Mouse (Mus musculus) right cerebral cortex, adult 2 months (tissue): ENCODE measurements around the gene Rgs7bp.
"Not testable (repeated sequence)": the region's sequence is repeated elsewhere in the genome, so short reads cannot be mapped to it uniquely, and the experiment has no call there.

Source experiments
- DNase-seq, 2 experiments: peaks; one replicate each; pipeline ENCODE4 v3.0.0; 2021 to 2022; ENCODE audit warnings: low spot score in 2 of 2

Gene Rgs7bp

GRCm38 (mm10) chr13:104937759-104938158 lies 117.0 kb downstream of the Rgs7bp start:
- no peak for DNase-seq

GRCm38 (mm10) chr13:104936586-104936985 lies 118.1 kb downstream of the Rgs7bp start:
- DNase-seq = no peak

GRCm38 (mm10) chr13:104931635-104932532 lies 122.8 kb downstream of the Rgs7bp start:
- no peak for DNase-seq

- DNase-seq = no peak
These were observed 123.9 kb downstream of the Rgs7bp start for GRCm38 (mm10) chr13:104930814-104931213.

- DNase-seq = no peak
These were observed 136.1 kb downstream of the Rgs7bp start for GRCm38 (mm10) chr13:104918663-104919062.

- not testable (repeated sequence) for DNase-seq
These were observed 138.0 kb downstream of the Rgs7bp start for GRCm38 (mm10) chr13:104916771-104917170.

GRCm38 (mm10) chr13:104916106-104916505 lies 138.6 kb downstream of the Rgs7bp start:
- no peak for DNase-seq

GRCm38 (mm10) chr13:104914288-104914895 lies 140.3 kb downstream of the Rgs7bp start:
- no peak for DNase-seq

- DNase-seq = not testable (repeated sequence)
These were observed 143.1 kb downstream of the Rgs7bp start for GRCm38 (mm10) chr13:104911626-104912025.

GRCm38 (mm10) chr13:104911006-104911405 lies 143.7 kb downstream of the Rgs7bp start:
- DNase-seq = not testable (repeated sequence)

GRCm38 (mm10) chr13:104908691-104909090 lies 146.0 kb downstream of the Rgs7bp start:
- DNase-seq = no peak
